Mouse (Mus musculus) erythroblast, embryonic 14.5 days (primary cell): ENCODE measurements around the gene Ttll8. TPM values are rescaled to one million over a fixed set of nuclear protein-coding genes. Genes with fewer than 3 reads are reported as not detected.

ENCODE experiments used
- H3K27me3 ChIP-seq: 2 replicates; pipeline ENCODE4 v1.6.1; 2012; ENCODE audit warnings: inconsistent platforms; ENCODE audit not compliant: control insufficient read depth
- H3K36me3 ChIP-seq: 2 replicates; pipeline ENCODE4 v1.6.1; 2012; ENCODE audit warnings: mild to moderate bottlenecking, inconsistent platforms; ENCODE audit not compliant: control insufficient read depth
- H3K4me1 ChIP-seq: 2 replicates; pipeline ENCODE4 v1.6.1; 2012; ENCODE audit warnings: inconsistent platforms; ENCODE audit not compliant: control insufficient read depth
- H3K4me3 ChIP-seq: replicated peaks from 2 replicates; pipeline ENCODE3; 2012; ENCODE audit warnings: moderate library complexity, mild to moderate bottlenecking, inconsistent platforms
- H3K9me3 ChIP-seq: 2 replicates; pipeline ENCODE4 v1.6.1; 2012; ENCODE audit warnings: low read length, inconsistent platforms, mixed read lengths; ENCODE audit not compliant: control insufficient read depth
- GATA1 ChIP-seq: IDR thresholded peaks from 2 replicates; pipeline ENCODE4 v1.6.1; 2012; ENCODE audit warnings: low read length, inconsistent platforms, mixed read lengths
- TAL1 ChIP-seq: IDR thresholded peaks from 3 replicates; pipeline ENCODE4 v1.6.1; 2012; ENCODE audit warnings: low read length, inconsistent platforms, mixed read lengths
- polyA plus RNA-seq: library from polyadenylated mRNA; stranded (reverse); fragments of >175 nt; gene quantifications from 2 replicates; pipeline ENCODE4 v1.2.3, GENCODE M21; 2012

Gene Ttll8
- polyA plus RNA-seq, 1 experiment = not detected

- no peaks in the 10 kb centered on the region for H3K27me3 ChIP-seq
- H3K9me3 ChIP-seq = no peaks in the 10 kb centered on the region
- H3K36me3 ChIP-seq = no peaks in the 10 kb centered on the region
- H3K4me1 ChIP-seq = no peaks in the 10 kb centered on the region
- no peak for TF ChIP-seq TAL1
- TF ChIP-seq GATA1 = no peak
- H3K4me3 ChIP-seq = no peak overlapping the region
Observed at GRCm38 (mm10) chr15:88972300-88972699, 18.1 kb upstream of the Ttll8 start.

GRCm38 (mm10) chr15:88964070-88964578 is 9.9 kb upstream of the Ttll8 start:
- no peak overlapping the region for H3K4me3 ChIP-seq
- no peaks in the 10 kb centered on the region; the same call in 1 of the 2 replicates for H3K9me3 ChIP-seq
- H3K36me3 ChIP-seq = no peaks in the 10 kb centered on the region
- TF ChIP-seq TAL1 = no peak
- TF ChIP-seq GATA1 = no peak
- H3K4me1 ChIP-seq = no peaks in the 10 kb centered on the region
- H3K27me3 ChIP-seq = no peaks in the 10 kb centered on the region

DNA sequence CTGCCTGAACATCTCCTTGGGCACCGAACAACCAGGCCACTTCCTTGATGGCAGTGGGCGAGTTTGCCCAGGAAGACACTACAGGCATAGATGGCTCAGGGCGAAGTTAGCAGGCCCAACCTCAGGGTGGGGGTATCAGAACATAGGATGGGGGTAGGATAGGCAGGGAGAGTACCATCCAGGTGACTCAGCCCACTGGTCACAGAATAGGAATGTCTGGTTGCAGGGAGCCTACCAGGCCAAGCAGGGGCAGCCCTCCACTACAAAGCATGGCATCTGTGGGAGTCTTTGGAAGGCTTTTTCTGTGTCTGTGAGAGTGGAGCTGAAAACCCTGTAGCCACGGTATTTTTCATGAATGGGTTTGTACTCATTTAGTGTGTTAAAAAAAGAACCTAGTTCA is 3.3 kb upstream of the Ttll8 start:
- Histone ChIP-seq H3K9me3 (no peaks in the 10 kb centered on the region; the same call in 1 of the 2 replicates), H3K4me1 (no peaks in the 10 kb centered on the region), H3K27me3 (peaks cover 17% of the 10 kb centered on the region), H3K4me3 (no peak overlapping the region), H3K36me3 (no peaks in the 10 kb centered on the region)
- TF ChIP-seq TAL1 (no peak), GATA1 (no peak)

GRCm38 (mm10) chr15:88955342-88955741 is 1.1 kb upstream of the Ttll8 start:
- Histone ChIP-seq H3K9me3 (no peaks in the 10 kb centered on the region), H3K36me3 (no peaks in the 10 kb centered on the region), H3K4me3 (no peak overlapping the region), H3K4me1 (no peaks in the 10 kb centered on the region), H3K27me3 (peaks cover 17% of the 10 kb centered on the region)
- no peak for TF ChIP-seq TAL1
- TF ChIP-seq GATA1 = no peak

- Histone ChIP-seq H3K4me1 (no peaks in the 10 kb centered on the region), H3K4me3 (no peak overlapping the region)
- TF ChIP-seq TAL1 = no peak
- no peak for TF ChIP-seq GATA1
Observed at GRCm38 (mm10) chr15:88951246-88951645, 3.0 kb downstream of the Ttll8 start.

GRCm38 (mm10) chr15:88946851-88947250 is 7.4 kb downstream of the Ttll8 start:
- H3K27me3 ChIP-seq = no peaks in the 10 kb centered on the region
- no peaks in the 10 kb centered on the region for H3K36me3 ChIP-seq
- no peak overlapping the region for H3K4me3 ChIP-seq
- TF ChIP-seq TAL1 (no peak), GATA1 (no peak)
- no peaks in the 10 kb centered on the region for H3K9me3 ChIP-seq
- H3K4me1 ChIP-seq = no peaks in the 10 kb centered on the region

More at GRCm38 (mm10) chr15:88951246-88951645, 3.0 kb downstream of the Ttll8 start:
- H3K36me3 ChIP-seq = no peaks in the 10 kb centered on the region
- no peaks in the 10 kb centered on the region for H3K9me3 ChIP-seq
- peaks cover 17% of the 10 kb centered on the region for H3K27me3 ChIP-seq

- Histone ChIP-seq H3K9me3 (no peaks in the 10 kb centered on the region), H3K4me1 (no peaks in the 10 kb centered on the region), H3K4me3 (no peak overlapping the region), H3K36me3 (no peaks in the 10 kb centered on the region), H3K27me3 (no peaks in the 10 kb centered on the region)
- TF ChIP-seq GATA1 (no peak), TAL1 (no peak)
Observed at GRCm38 (mm10) chr15:88943896-88944551, 10.2 kb downstream of the Ttll8 start.

- no peaks in the 10 kb centered on the region for H3K9me3 ChIP-seq
- no peaks in the 10 kb centered on the region for H3K27me3 ChIP-seq
Observed at GRCm38 (mm10) chr15:88942783-88943182, 11.4 kb downstream of the Ttll8 start.

DNA sequence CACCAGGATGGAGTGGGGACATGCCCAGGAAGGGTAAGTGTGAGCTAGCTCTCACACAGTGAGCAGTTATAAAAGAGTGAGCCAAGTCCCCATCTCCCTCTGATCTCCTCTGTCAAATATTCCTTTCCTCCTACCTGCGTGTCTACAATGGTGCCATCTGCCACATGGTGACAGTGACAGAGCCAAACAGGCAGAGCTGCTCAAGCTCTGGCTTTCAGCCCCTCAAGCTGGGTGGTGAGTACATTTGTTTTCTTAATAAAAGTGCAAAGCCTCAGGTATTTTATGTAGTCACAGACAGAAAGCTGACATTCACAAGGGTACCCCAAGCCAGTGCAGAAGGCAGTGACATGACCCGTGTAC is 16.9 kb downstream of the Ttll8 start:
- Histone ChIP-seq H3K27me3 (no peaks in the 10 kb centered on the region), H3K4me3 (no peak overlapping the region)
- no peak for TF ChIP-seq GATA1
- no peak for TF ChIP-seq TAL1

More at GRCm38 (mm10) chr15:88942783-88943182, 11.4 kb downstream of the Ttll8 start:
- Histone ChIP-seq H3K4me3 (no peak overlapping the region), H3K4me1 (peaks cover 2% of the 10 kb centered on the region; the same call in 1 of the 2 replicates), H3K36me3 (no peaks in the 10 kb centered on the region)
- TF ChIP-seq TAL1 = no peak
- TF ChIP-seq GATA1 = no peak

More for the DNA sequence above, 16.9 kb downstream of the Ttll8 start:
- H3K36me3 ChIP-seq = no peaks in the 10 kb centered on the region
- H3K9me3 ChIP-seq = no peaks in the 10 kb centered on the region
- peaks cover 2% of the 10 kb centered on the region; the same call in 1 of the 2 replicates for H3K4me1 ChIP-seq
